Mouse (Mus musculus): ENCODE measurements at regions not wholly inside any gene's neighbourhood (a gene's known extent, or its start where the extent isn't known, plus 50 kb on each side); places are given as distances from the start of the nearest gene placed in this dataset.

DNA sequence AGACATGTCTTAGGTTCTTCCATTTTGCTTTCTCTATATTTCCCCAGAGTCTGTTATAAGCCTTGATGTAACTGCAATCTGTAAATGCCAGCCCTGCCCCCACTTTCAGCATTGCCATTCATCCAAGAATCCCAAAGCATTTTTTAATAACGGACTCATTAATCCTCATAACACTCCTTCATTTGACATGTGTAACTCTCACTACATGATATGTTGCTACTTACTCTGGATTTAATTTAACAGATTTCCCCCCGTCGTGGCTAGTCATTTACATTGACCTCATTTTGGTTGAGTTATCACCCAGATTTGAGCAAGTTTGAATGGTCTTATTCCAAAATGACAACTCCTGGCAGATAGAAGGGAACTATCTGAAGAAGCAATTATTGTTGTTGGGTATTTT lies 116.2 kb upstream of the Npvf start:
- TF ChIP-seq CHD1 (IDR thresholded peaks at IDR 0.05; ENCODE audit: low read depth, low read length) (no peak), SMC3 (IDR thresholded peaks at IDR 0.05; ENCODE audit: low read depth, low read length) (no peak), ZC3H11A (IDR thresholded peaks at IDR 0.05; ENCODE audit: low read depth, low read length) (no peak), MAX (IDR thresholded peaks at IDR 0.05; ENCODE audit: low read length) (no peak), CTCF (conservative IDR thresholded peaks at IDR 0.05 in 1 of 2, IDR thresholded peaks at IDR 0.05 in 1 of 2; ENCODE audit: low read depth in 2 of 2, low read length in 2 of 2) (no peak), CHD2 (IDR thresholded peaks at IDR 0.05; ENCODE audit: low read length) (no peak), ELF1 (IDR thresholded peaks at IDR 0.05; ENCODE audit: low read depth, low read length) (no peak), MAZ (IDR thresholded peaks at IDR 0.05; ENCODE audit: low read depth, low read length) (no peak), POLR2A (IDR thresholded peaks at IDR 0.05; ENCODE audit: low read depth, low read length) (no peak), POLR2AphosphoS2 (IDR thresholded peaks at IDR 0.05; ENCODE audit: low read depth, low read length) (no peak), HCFC1 (IDR thresholded peaks at IDR 0.05; ENCODE audit: low read depth, low read length) (no peak), JUND (conservative IDR thresholded peaks at IDR 0.05; ENCODE audit: low read depth, low read length) (no peak), E2F4 (IDR thresholded peaks at IDR 0.05; ENCODE audit: insufficient replicate concordance, low read depth, low read length) (no peak)
